Mouse (Mus musculus) forebrain, postnatal 0 days (tissue): Measurements from ENCODE around the gene Krt90. TPM values are rescaled to one million over a fixed set of nuclear protein-coding genes. Genes with fewer than 3 reads are reported as not detected.

Experiments used
- ATAC-seq: fragments of 200-750 bp; cut with Nextera tagmentation; 2 replicates; pipeline ENCODE4 v1.8.0; 2017; ENCODE audit warnings: mild to moderate bottlenecking, moderate library complexity
- DNase-seq: peaks from one replicate; pipeline ENCODE4 v3.0.0-alpha.2; 2015
- H3K27ac ChIP-seq: fragments of 300-500 bp; sonication (generic); 2 replicates; pipeline ENCODE4 v1.5.1; 2014; ENCODE audit warnings: low read depth, mild to moderate bottlenecking, antibody characterized with exemption, low read length, moderate library complexity, mixed read lengths
- H3K27me3 ChIP-seq: fragments of 300-500 bp; sonication (generic); 2 replicates; pipeline ENCODE4 v1.6.1; 2014; ENCODE audit warnings: mild to moderate bottlenecking, low read length, mixed read lengths; ENCODE audit not compliant: insufficient read depth
- H3K36me3 ChIP-seq: fragments of 300-500 bp; sonication (generic); 2 replicates; pipeline ENCODE4 v1.6.1; 2014; ENCODE audit warnings: mild to moderate bottlenecking, moderate library complexity; ENCODE audit not compliant: insufficient read depth
- H3K4me1 ChIP-seq: fragments of 300-500 bp; sonication (generic); 2 replicates; pipeline ENCODE4 v1.6.1; 2014; ENCODE audit warnings: antibody characterized with exemption; ENCODE audit not compliant: insufficient read depth
- H3K4me2 ChIP-seq: fragments of 300-500 bp; sonication (generic); 2 replicates; pipeline ENCODE4 v1.6.1; 2014; ENCODE audit warnings: low read depth, mild to moderate bottlenecking, moderate library complexity
- H3K4me3 ChIP-seq: fragments of 300-500 bp; sonication (generic); 2 replicates; pipeline ENCODE4 v1.5.1; 2014; ENCODE audit warnings: low read depth, low read length, mixed read lengths
- H3K9ac ChIP-seq: fragments of 300-500 bp; sonication (generic); 2 replicates; pipeline ENCODE4 v1.6.1; 2014; ENCODE audit warnings: mild to moderate bottlenecking
- H3K9me3 ChIP-seq: fragments of 300-500 bp; sonication (generic); 2 replicates; pipeline ENCODE4 v1.6.1; 2016; ENCODE audit warnings: low read length
- CTCF ChIP-seq: sonication (generic); IDR thresholded peaks from 2 replicates; pipeline ENCODE4 v1.5.1; 2016; ENCODE audit warnings: antibody characterized with exemption, control low read depth, low read depth
- WGBS: fragments of 180-500 bp; shearing (Covaris S2); extraction: QIAGEN DNeasy Blood & Tissue Kit; methylation state at CpG from one replicate; pipeline ENCODE4 v1.1.7; 2014; 5-methylcytosine and 5-hydroxymethylcytosine counted together
- polyA plus RNA-seq: library from polyadenylated mRNA; unstranded; fragments of >200 nt; fragmentation: Nextera tagmentation; extraction: Ambion mirVana; gene quantifications from 2 replicates; pipeline ENCODE4 v1.2.1, GENCODE M21; 2015
- total RNA-seq: library from RNA; depleted of rRNA; stranded (reverse); fragments of >200 nt; gene quantifications from 2 replicates; pipeline ENCODE4 v1.2.3, GENCODE M21; 2014; rRNA removed

The Krt90 gene
- total RNA-seq = 0.29 TPM in 1 of 2 replicates, not detected in the other
- 0.10 and 0.29 TPM in 2 replicates for polyA plus RNA-seq

DNA sequence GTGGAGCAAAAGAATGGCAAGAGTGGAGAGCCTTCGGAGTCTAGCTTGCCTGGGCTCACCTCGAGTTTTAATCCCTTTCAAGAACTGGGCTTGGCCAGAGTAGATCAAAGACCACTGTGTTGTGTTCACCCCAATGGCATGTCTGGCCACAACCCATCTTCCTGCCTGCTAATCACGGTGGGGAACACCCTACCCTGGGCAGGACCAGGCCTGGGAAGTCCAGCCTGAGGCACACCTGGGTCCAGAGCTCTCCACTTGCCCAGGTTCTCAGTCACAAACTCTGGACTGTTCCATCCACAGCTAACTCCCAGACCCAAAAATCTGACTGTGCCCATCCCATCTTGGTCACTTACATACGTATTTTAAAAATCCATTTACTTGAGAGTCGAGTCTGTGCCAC, at the start of gene Krt90:
Gene Krt90 (minus strand): TSS at position 101 of the 400 bp plus-strand sequence.
- no peak within 1 kb of the TSS for H3K9ac ChIP-seq
- no peaks in the 10 kb centered on the region for H3K36me3 ChIP-seq
- 66% methylated on average over 5 of the region's 5 CpGs for WGBS
- no peak within 1 kb of the TSS for H3K27ac ChIP-seq
- H3K27me3 ChIP-seq = no peaks in the 10 kb centered on the region
- no peak within 1 kb of the TSS for H3K4me2 ChIP-seq
- ATAC-seq (no peak), DNase-seq (no peak)
- TF ChIP-seq CTCF = no peak
- H3K4me1 ChIP-seq = no peaks in the 10 kb centered on the region
- H3K4me3 ChIP-seq = no peak within 1 kb of the TSS
- no peaks in the 10 kb centered on the region for H3K9me3 ChIP-seq

DNA sequence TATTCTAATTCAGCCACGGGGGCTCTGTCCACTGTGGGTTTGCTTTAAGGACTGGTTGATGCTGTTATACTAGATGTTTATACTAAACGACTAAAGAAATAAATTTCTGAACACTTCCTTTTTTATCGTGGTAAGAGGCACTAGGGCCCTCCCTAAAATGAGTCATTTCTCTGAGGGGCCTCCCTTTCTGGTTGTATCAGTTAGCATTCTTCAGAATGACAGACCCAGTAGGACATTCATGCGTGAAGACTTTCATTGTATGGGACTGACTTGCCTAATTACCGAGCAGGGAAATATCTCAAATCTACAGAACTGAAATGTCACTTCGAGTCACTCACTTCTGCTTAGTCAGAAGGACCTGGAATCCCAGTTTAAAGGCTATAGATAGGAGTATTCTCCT, 36.4 kb upstream of the Krt90 start:
- no peak for ATAC-seq
- no peak overlapping the region for H3K4me2 ChIP-seq
- WGBS = 58% methylated on average over 6 of the region's 6 CpGs

DNA sequence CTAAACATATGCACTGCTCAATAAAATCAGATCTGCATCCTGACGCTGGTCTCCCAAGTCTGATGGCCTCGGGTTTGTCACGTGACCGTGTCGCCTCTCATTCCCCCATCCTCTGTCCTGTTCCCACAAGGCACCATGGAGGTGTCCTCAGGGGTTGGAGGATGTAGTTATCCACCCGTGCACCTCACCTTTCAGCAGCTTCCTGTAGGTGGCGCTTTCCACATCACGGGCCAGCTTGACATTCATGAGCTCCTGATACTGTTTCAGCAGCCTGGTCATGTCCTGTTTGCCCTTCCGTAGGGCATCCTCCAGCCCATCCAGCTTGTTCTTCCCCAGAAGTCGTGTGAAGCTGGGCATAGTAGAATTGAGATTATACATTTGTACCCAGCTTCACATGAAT, 25.5 kb upstream of the Krt90 start:
- DNase-seq (no peak), ATAC-seq (no peak)
- H3K27ac ChIP-seq = no peak overlapping the region
- no peak overlapping the region for H3K9ac ChIP-seq
- no peaks in the 10 kb centered on the region for H3K27me3 ChIP-seq
- no peak overlapping the region for H3K4me2 ChIP-seq
- H3K9me3 ChIP-seq = no peaks in the 10 kb centered on the region
- H3K36me3 ChIP-seq = no peaks in the 10 kb centered on the region
- no peak for TF ChIP-seq CTCF
- H3K4me1 ChIP-seq = no peaks in the 10 kb centered on the region
- 81% methylated on average over 10 of the region's 10 CpGs for WGBS
- H3K4me3 ChIP-seq = no peak overlapping the region

More for the DNA sequence above, 36.4 kb upstream of the Krt90 start:
- no peaks in the 10 kb centered on the region for H3K9me3 ChIP-seq
- H3K4me3 ChIP-seq = no peak overlapping the region
- no peaks in the 10 kb centered on the region for H3K4me1 ChIP-seq
- TF ChIP-seq CTCF = no peak
- H3K27ac ChIP-seq = no peak overlapping the region
- no peak for DNase-seq
- no peaks in the 10 kb centered on the region for H3K36me3 ChIP-seq
- H3K9ac ChIP-seq = no peak overlapping the region
- no peaks in the 10 kb centered on the region for H3K27me3 ChIP-seq

DNA sequence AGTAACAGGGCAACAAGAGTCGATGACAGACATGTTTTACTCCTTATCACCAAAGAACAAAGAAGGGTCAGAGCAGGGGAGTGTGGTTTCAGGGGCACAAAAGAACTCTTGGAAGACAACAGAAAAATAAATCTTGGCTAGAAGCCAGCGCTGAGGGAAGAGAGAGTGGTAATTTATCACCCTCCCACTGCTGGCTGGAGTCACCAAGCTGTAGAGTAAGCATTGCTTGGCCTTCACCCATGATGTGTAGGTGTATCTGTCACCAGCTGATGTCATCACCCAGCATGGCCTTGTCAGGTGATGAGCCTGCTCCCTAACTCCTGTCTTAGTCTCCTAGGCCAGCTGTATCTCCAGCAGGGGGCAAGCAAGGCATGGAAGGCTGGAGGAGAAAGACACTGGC, 21.7 kb upstream of the Krt90 start:
- Histone ChIP-seq H3K36me3 (no peaks in the 10 kb centered on the region), H3K27me3 (no peaks in the 10 kb centered on the region), H3K4me2 (no peak overlapping the region), H3K9ac (no peak overlapping the region), H3K9me3 (no peaks in the 10 kb centered on the region), H3K4me1 (no peaks in the 10 kb centered on the region), H3K4me3 (no peak overlapping the region), H3K27ac (no peak overlapping the region)
- DNase-seq = no peak
- WGBS = 53% methylated on average over 2 of the region's 2 CpGs
- TF ChIP-seq CTCF = no peak
- no peak for ATAC-seq

DNA sequence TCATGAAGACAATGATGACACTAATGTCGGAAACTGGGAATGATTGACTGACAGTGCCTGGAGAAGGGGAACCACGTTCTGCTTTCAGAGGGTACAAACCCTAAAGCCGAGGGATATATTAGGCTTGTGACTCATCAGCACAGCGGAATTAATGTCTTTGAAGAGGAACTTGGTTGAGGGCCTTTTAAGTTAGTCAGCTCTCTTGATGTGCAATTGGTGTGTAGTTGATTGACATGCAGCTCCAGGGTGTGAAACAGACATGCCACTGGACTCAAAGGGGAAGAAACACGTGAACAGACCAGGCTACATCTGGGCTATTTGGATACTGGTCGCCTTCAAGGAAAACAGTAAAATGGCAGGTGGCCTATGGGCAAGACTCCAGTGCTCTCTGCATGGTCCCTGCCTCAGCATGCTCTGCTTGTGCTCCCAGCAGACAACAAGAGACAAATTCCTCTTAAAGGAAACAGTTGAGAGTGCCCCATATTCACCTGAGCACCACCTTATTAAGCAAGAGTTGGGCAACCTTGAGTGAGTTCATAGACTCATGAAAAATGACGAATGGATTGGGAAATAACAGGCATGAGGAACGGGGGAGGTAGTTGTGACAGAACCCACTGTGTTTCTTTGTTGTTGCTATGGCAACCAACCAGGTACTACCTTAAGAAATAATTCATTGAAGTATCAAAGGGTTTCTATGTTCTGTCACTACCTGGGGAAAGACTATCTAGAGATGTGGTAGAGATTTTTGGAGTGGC, 20.6 kb upstream of the Krt90 start:
- Histone ChIP-seq H3K36me3 (no peaks in the 10 kb centered on the region), H3K4me1 (no peaks in the 10 kb centered on the region), H3K4me3 (no peak overlapping the region), H3K9ac (no peak overlapping the region), H3K27ac (no peak overlapping the region), H3K4me2 (no peak overlapping the region), H3K27me3 (no peaks in the 10 kb centered on the region), H3K9me3 (no peaks in the 10 kb centered on the region)
- no peak for TF ChIP-seq CTCF
- ATAC-seq = no peak
- peak; percentile 29 for DNase-seq
- WGBS = 75% methylated on average over 8 of the region's 8 CpGs

DNA sequence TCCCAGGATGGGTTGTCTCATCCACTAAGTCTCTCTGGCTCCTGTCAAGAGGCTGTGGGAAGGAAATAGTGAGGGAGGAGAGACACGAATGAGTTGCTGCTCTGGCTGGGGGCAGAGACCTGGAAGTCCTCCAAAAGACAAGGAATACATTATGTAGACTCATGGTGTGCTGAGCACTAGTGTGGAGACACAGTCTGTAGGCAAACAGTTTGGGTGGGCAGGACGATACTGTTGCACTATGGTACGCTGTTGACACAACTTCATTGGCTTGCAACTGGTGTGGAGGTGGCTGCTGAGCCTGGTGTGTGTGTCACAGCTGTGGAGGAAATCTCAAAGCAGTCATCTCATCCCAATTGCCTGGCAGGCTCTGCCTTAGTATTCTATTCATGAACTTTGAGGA, 19.0 kb upstream of the Krt90 start:
- TF ChIP-seq CTCF = no peak
- Histone ChIP-seq H3K27ac (no peak overlapping the region), H3K27me3 (no peaks in the 10 kb centered on the region), H3K36me3 (no peaks in the 10 kb centered on the region), H3K4me1 (no peaks in the 10 kb centered on the region), H3K4me3 (no peak overlapping the region), H3K9me3 (no peaks in the 10 kb centered on the region), H3K9ac (no peak overlapping the region), H3K4me2 (no peak overlapping the region)
- no peak for DNase-seq
- WGBS = 74% methylated on average over 3 of the region's 3 CpGs
- no peak for ATAC-seq

DNA sequence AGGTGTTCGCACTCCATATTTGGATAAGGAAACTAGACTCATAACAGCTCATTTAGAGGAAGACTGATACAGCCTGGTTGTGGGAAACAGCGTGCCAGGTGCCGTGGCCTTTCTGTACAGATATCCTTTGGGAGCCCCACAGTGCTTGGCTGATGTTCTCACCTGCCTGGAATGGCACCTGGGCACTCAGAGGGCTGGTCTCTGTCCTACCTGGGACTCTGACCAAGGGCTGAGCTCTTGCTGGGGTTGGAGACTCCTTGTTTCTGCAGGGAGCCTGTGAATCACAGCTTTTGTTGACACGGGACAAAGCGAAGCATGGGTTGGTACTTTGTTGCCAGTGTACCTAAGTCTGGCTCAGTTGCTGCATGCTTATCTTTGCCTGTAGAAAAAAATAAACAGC, 12.8 kb upstream of the Krt90 start:
- Histone ChIP-seq H3K9me3 (no peaks in the 10 kb centered on the region), H3K4me1 (no peaks in the 10 kb centered on the region), H3K27me3 (no peaks in the 10 kb centered on the region), H3K9ac (no peak overlapping the region), H3K27ac (no peak overlapping the region), H3K36me3 (no peaks in the 10 kb centered on the region), H3K4me2 (no peak overlapping the region), H3K4me3 (no peak overlapping the region)
- no peak for TF ChIP-seq CTCF
- ATAC-seq = no peak
- DNase-seq = no peak
- 91% methylated on average over 5 of the region's 5 CpGs for WGBS
